Mouse (Mus musculus) heart, adult 8-10 months (tissue): ENCODE measurements around the gene Ascc2. TPM values are rescaled to one million over a fixed set of nuclear protein-coding genes. Genes with fewer than 3 reads are reported as not detected.
A peak's percentile ranks its signal among the peaks of the same experiment; 100 is the strongest.

Source experiments
- DNase-seq: peaks from one replicate; pipeline ENCODE4 v3.0.0; 2022; ENCODE audit warnings: low spot score
- total RNA-seq, 4 experiments: library from RNA; stranded (reverse); gene quantifications; 2 replicates each; pipeline ENCODE4 v1.2.4; 2022

The Ascc2 gene
- total RNA-seq = 10 to 100 TPM; 14.1 to 18.4 (median 15.3) TPM

GRCm38 (mm10) chr11:4637534-4638234 lies at the start of gene Ascc2:
Ascc2 (plus strand) TSS chr11:4637747.
- DNase-seq = peak; percentile 97

GRCm38 (mm10) chr11:4591811-4592210 lies 45.7 kb upstream of the Ascc2 start:
- no peak for DNase-seq

GRCm38 (mm10) chr11:4593491-4593848 lies 44.1 kb upstream of the Ascc2 start:
- no peak for DNase-seq

GRCm38 (mm10) chr11:4593849-4594607 lies 43.5 kb upstream of the Ascc2 start:
- DNase-seq = no peak

GRCm38 (mm10) chr11:4594608-4595500 lies 42.7 kb upstream of the Ascc2 start, which contains the start of gene Mtmr3:
Mtmr3 (minus strand) TSS chr11:4594863.
- peak; percentile 91 for DNase-seq

- DNase-seq = no peak
Observed at GRCm38 (mm10) chr11:4598411-4598810, 39.1 kb upstream of the Ascc2 start.

- DNase-seq = no peak
Observed at GRCm38 (mm10) chr11:4599916-4600315, 37.6 kb upstream of the Ascc2 start.

GRCm38 (mm10) chr11:4601890-4602289 lies 35.7 kb upstream of the Ascc2 start:
- DNase-seq = no peak

- DNase-seq = peak; percentile 46
Observed at GRCm38 (mm10) chr11:4602691-4603441, 34.7 kb upstream of the Ascc2 start.

GRCm38 (mm10) chr11:4604441-4604840 lies 33.1 kb upstream of the Ascc2 start:
- DNase-seq = no peak

GRCm38 (mm10) chr11:4605414-4605813 lies 32.1 kb upstream of the Ascc2 start:
- DNase-seq = peak; percentile 49

- DNase-seq = peak; percentile 62
Observed at GRCm38 (mm10) chr11:4606541-4606940, 31.0 kb upstream of the Ascc2 start.

GRCm38 (mm10) chr11:4611904-4612303 lies 25.6 kb upstream of the Ascc2 start:
- no peak for DNase-seq

GRCm38 (mm10) chr11:4620017-4620485 lies 17.5 kb upstream of the Ascc2 start, which contains the start of gene Gm11032:
Gm11032 (plus strand) TSS chr11:4620067.
- DNase-seq = no peak

- DNase-seq = peak; percentile 74
Observed at GRCm38 (mm10) chr11:4620501-4621108, 16.9 kb upstream of the Ascc2 start.

GRCm38 (mm10) chr11:4621866-4622265 lies 15.7 kb upstream of the Ascc2 start:
- DNase-seq = no peak

GRCm38 (mm10) chr11:4622442-4622986 lies 15.0 kb upstream of the Ascc2 start:
- DNase-seq = no peak

GRCm38 (mm10) chr11:4622997-4623396 lies 14.6 kb upstream of the Ascc2 start:
- no peak for DNase-seq

GRCm38 (mm10) chr11:4625931-4626330 lies 11.6 kb upstream of the Ascc2 start:
- no peak for DNase-seq

GRCm38 (mm10) chr11:4627636-4628035 lies 9.9 kb upstream of the Ascc2 start:
- DNase-seq = no peak
